Mouse (Mus musculus) erythroblast, embryonic 14.5 days (primary cell): ENCODE measurements around the gene Dyrk1a.

Experiments used
- GATA1 ChIP-seq: IDR thresholded peaks from 2 replicates; pipeline ENCODE4 v1.6.1; 2012; ENCODE audit warnings: low read length, inconsistent platforms, mixed read lengths
- TAL1 ChIP-seq: IDR thresholded peaks from 3 replicates; pipeline ENCODE4 v1.6.1; 2012; ENCODE audit warnings: low read length, inconsistent platforms, mixed read lengths

GRCm38 (mm10) chr16:94736462-94737358 lies 166.9 kb downstream of the Dyrk1a start:
- TF ChIP-seq TAL1 = no peak
- TF ChIP-seq GATA1 = no peak
